Mouse (Mus musculus) stomach, embryonic 16.5 days (tissue): ENCODE data around the gene Tnnt1. TPM values are rescaled to one million over a fixed set of nuclear protein-coding genes. Genes with fewer than 3 reads are reported as not detected.

Experiments used
- ATAC-seq: fragments of 200-750 bp; cut with Nextera tagmentation; 2 replicates; pipeline ENCODE4 v1.8.0; 2017; ENCODE audit warnings: moderate number of reproducible peaks, moderate TSS enrichment; ENCODE audit not compliant: insufficient read depth, low FRiP score
- H3K27ac ChIP-seq: fragments of 300-500 bp; sonication (generic); 2 replicates; pipeline ENCODE4 v1.5.1; 2014; ENCODE audit warnings: low read length
- H3K27me3 ChIP-seq: fragments of 300-500 bp; sonication (generic); 2 replicates; pipeline ENCODE4 v1.6.1; 2014; ENCODE audit warnings: low read length, control low read depth, mixed read lengths; ENCODE audit not compliant: control insufficient read depth, insufficient read depth
- H3K36me3 ChIP-seq: fragments of 300-500 bp; sonication (generic); 2 replicates; pipeline ENCODE4 v1.6.1; 2014; ENCODE audit warnings: low read length; ENCODE audit not compliant: control insufficient read depth, insufficient read depth
- H3K4me1 ChIP-seq: fragments of 300-500 bp; sonication (generic); 2 replicates; pipeline ENCODE4 v1.6.1; 2014; ENCODE audit warnings: low read length, control low read depth, mixed read lengths; ENCODE audit not compliant: control insufficient read depth, insufficient read depth
- H3K4me2 ChIP-seq: fragments of 300-500 bp; sonication (generic); 2 replicates; pipeline ENCODE4 v1.6.1; 2014; ENCODE audit warnings: low read depth, low read length, mixed read lengths
- H3K4me3 ChIP-seq: fragments of 300-500 bp; sonication (generic); replicated peaks from 2 replicates; pipeline ENCODE4 v1.5.1; 2014; ENCODE audit warnings: mild to moderate bottlenecking, low read length
- H3K9ac ChIP-seq: fragments of 300-500 bp; sonication (generic); 2 replicates; pipeline ENCODE4 v1.6.1; 2014; ENCODE audit warnings: low read length
- H3K9me3 ChIP-seq: fragments of 300-500 bp; sonication (generic); replicated peaks from 2 replicates; pipeline ENCODE4 v1.6.1; 2016; ENCODE audit warnings: low read length, control low read depth; ENCODE audit not compliant: control insufficient read depth
- WGBS: fragments of 180-500 bp; shearing (Covaris S2); extraction: QIAGEN DNeasy Blood & Tissue Kit; methylation state at CpG from one replicate; pipeline ENCODE4 v1.1.7; 2014; 5-methylcytosine and 5-hydroxymethylcytosine counted together
- polyA plus RNA-seq: library from polyadenylated mRNA; unstranded; fragments of >200 nt; fragmentation: Nextera tagmentation; extraction: Ambion mirVana; gene quantifications from 2 replicates; pipeline ENCODE4 v1.2.1, GENCODE M21; 2015

Tnnt1 gene
- polyA plus RNA-seq: 26.7 and 111 TPM in 2 replicates

DNA sequence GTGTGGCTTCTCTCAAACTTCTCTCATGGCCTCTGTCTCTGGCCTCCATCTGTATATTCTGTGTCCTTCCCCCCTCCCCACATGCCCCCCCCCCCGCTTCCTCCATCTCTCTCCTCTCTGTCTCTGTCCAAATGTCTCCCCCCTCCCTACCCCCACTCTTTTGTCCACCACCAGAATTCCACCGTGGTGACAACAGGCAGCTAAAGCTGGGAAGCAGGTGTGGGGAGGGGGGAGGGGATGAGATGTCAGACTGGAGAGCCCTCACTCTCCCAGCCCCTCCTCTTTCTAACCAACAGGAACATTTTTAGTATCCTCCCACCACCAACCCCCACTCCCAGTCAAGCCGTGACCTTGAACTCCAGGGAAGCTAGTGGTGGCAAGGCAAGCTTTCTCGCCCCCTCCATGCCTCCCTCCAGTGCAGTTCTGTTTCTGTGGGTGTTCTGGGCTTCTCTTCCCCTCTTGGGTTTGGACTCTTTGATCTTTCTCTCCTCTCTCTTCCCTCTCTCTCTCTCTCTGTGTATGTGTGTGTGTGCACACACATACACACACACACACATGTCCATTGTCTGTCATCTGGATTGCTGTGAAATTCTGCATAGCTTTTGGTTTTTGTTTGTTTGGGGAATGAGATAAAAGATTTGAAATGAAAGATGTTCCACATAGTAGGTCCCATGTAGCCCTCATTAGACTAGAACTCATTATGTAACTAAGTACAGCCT, at the start of gene Tnnt1:
Gene Tnnt1 (minus strand): TSS at position 51 of the 719 bp plus-strand sequence.
- WGBS: 27% methylated on average over 3 of the region's 4 CpGs
- H3K4me1 ChIP-seq: peaks cover 13% of the 10 kb centered on the region
- H3K27ac ChIP-seq: no peak within 1 kb of the TSS

DNA sequence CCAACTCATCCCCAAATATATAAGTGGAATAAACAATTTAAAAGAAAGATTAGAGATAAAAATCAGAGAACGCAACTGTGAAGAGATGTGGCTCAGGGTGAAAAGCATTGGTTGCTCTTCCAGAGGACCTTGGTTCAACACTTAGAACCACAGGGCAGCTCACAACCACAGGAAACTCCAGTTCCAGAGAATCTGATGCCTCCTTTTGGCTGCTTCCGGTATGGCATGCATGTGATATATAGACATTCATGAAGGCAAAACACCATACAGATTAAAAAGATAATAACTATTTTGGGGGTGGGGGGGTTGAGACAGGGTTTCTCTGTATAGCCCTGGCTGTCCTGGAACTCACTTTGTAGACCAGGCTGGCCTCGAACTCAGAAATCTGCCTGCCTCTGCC, 46.5 kb upstream of the Tnnt1 start:
- 92% methylated on average over 3 of the region's 3 CpGs for WGBS
- Histone ChIP-seq H3K4me3 (no peak overlapping the region), H3K27me3 (no peaks in the 10 kb centered on the region), H3K9me3 (no peaks in the 10 kb centered on the region), H3K36me3 (no peaks in the 10 kb centered on the region), H3K4me2 (no peak overlapping the region), H3K4me1 (no peaks in the 10 kb centered on the region), H3K9ac (no peak overlapping the region), H3K27ac (no peak overlapping the region)
- no peak for ATAC-seq

More for the DNA sequence above, at the start of gene Tnnt1:
- Histone ChIP-seq H3K9ac (0 out of 2 replicates have a peak within 1 kb of the TSS, but pooled peaks have one; percentile 26), H3K4me3 (no peak within 1 kb of the TSS), H3K27me3 (no peaks in the 10 kb centered on the region), H3K36me3 (no peaks in the 10 kb centered on the region), H3K4me2 (no peak within 1 kb of the TSS), H3K9me3 (no peaks in the 10 kb centered on the region)
- ATAC-seq: no peak

DNA sequence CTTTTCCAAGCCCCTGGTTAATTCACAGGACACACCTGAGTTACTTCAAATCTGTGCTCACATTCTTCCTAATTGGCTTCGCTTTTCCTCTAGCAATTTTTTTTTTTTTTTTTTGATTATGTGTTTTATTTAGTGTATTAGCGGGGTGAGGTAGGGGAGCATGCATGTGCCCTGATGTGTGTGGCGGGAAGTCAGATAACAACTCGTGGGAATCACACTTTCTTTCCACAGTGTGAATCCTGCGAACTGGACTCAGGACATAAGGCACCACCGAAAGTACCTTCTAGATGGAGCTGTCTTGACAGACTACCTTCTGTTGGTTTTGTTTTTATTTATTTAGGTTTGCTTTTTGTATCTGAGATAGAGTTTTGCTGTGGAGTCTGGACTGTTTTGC, 41.0 kb upstream of the Tnnt1 start:
- Histone ChIP-seq H3K27me3 (no peaks in the 10 kb centered on the region), H3K9ac (no peak overlapping the region), H3K27ac (no peak overlapping the region), H3K4me2 (no peak overlapping the region), H3K4me1 (no peaks in the 10 kb centered on the region), H3K36me3 (no peaks in the 10 kb centered on the region), H3K4me3 (no peak overlapping the region), H3K9me3 (no peaks in the 10 kb centered on the region)
- 65% methylated on average over 6 of the region's 6 CpGs for WGBS
- no peak; the same call in 1 of the 2 replicates for ATAC-seq

DNA sequence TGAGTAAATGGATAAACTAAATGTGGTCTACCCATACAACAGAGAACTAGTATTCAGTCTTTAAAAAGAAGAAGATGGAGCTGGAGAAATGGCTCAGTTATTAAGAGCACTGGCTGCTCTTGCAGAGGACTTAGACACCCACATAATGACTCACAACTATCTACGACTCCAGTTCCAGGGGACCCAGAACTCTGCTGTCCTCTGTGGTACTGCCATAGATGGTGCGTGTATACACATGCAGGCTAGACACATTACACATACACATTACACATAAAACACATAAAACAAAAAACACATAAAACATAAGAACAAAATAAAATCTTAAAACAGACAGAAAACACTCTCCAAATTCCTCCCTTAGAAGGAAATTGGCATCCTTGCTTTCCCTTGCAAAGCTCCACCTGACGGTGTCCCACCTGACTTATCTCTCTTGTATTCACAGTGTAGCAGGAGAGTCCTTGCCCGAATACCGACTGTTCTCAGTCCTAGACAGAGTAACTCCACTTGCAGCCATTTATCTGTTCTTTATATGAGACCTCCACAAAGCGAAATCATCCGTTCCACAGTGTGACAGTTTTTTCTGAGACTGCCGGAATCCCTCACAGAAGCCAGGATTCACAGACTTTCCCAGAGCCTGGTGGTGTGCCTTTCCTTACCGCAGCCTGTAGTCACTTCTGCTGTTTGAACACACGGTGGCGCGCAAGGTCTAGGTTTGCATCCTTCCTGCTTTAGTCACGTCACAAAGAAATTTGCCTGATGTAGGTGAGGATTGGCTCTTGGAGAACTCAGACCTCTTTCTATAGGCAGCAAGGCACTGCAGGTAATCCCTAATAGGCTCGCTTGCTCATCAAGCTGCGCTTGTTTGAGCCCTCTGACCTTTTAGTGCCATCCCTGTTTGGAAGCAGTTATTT, 40.3 kb upstream of the Tnnt1 start:
- ATAC-seq: peak; percentile 89
- Histone ChIP-seq H3K27ac (no peak overlapping the region), H3K4me1 (no peaks in the 10 kb centered on the region), H3K36me3 (no peaks in the 10 kb centered on the region), H3K9me3 (no peaks in the 10 kb centered on the region), H3K27me3 (no peaks in the 10 kb centered on the region), H3K9ac (0 out of 2 replicates have a peak overlapping the region, but pooled peaks have one; percentile 3), H3K4me3 (no peak overlapping the region), H3K4me2 (0 out of 2 replicates have a peak overlapping the region, but pooled peaks have one; percentile 4)
- WGBS: 16% methylated on average over 15 of the region's 15 CpGs

DNA sequence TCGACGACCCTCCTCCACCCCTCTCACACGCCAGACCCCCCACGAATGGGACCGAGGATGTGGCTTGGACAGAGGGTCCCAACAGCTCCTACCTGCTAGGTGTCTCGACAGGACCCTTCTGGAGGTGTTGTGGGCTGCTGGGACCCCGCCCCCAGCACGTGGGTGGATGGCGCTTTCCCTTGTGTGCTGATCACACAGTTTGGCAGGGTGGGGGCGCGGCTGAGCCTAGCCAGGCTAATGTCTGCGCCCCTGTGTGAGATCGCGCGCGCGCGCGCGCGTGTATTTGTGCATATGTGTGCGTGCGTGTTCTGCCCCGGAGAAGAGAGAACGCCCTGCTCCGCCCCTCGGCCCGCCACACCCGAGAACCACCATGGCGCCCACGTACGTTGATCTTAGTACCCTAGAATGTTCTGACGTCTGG, 31.0 kb upstream of the Tnnt1 start, which contains the start of gene Syt5:
Gene Syt5 (minus strand): TSS at position 321 of the 421 bp plus-strand sequence.
- 5% methylated on average over 33 of the region's 33 CpGs for WGBS
- H3K27ac ChIP-seq: no peak within 1 kb of the TSS
- no peaks in the 10 kb centered on the region for H3K27me3 ChIP-seq
- H3K36me3 ChIP-seq: no peaks in the 10 kb centered on the region
- no peaks in the 10 kb centered on the region for H3K9me3 ChIP-seq
- peak; percentile 46; the same call in 1 of the 2 replicates for ATAC-seq
- H3K4me3 ChIP-seq: peak within 1 kb of the TSS; percentile 40
- H3K9ac ChIP-seq: peak within 1 kb of the TSS; percentile 58
- H3K4me2 ChIP-seq: peak within 1 kb of the TSS; percentile 71
- peaks cover 10% of the 10 kb centered on the region; the same call in 1 of the 2 replicates for H3K4me1 ChIP-seq

DNA sequence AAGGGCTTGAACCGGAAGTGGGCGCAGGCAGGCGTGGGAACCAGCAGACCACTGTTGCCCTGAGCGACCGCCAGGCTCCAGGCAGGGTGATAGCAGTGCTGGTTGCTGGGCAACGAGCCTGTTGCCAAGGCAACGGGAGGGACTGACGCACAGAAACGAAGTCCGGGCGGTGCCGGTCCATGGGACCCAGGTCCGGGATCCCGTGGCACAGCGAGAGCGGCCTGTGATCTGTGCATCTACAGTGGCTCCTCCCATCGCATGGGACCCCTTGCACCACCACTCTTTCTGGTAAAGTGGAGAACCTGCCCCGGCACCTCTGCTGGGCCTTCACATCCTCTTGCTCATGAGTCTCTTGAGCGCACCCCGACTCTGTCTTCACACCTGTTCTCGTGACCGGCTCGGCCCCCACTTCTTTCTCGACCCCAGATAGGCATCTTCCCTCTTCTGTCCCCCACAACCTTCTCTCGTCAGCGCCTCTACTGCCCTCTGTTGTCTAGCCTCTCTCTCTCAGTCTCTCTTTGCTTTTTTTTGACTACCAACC, 30.5 kb upstream of the Tnnt1 start:
- H3K4me1 ChIP-seq: peaks cover 10% of the 10 kb centered on the region; the same call in 1 of the 2 replicates
- no peaks in the 10 kb centered on the region for H3K36me3 ChIP-seq
- peak overlapping the region; percentile 71 for H3K4me2 ChIP-seq
- H3K27ac ChIP-seq: no peak overlapping the region
- WGBS: 1% methylated on average over 26 of the region's 26 CpGs
- H3K9ac ChIP-seq: 0 out of 2 replicates have a peak overlapping the region, but pooled peaks have one; percentile 58
- H3K4me3 ChIP-seq: peak overlapping the region; percentile 40
- peak; percentile 74 for ATAC-seq
- H3K27me3 ChIP-seq: no peaks in the 10 kb centered on the region
- H3K9me3 ChIP-seq: no peaks in the 10 kb centered on the region

DNA sequence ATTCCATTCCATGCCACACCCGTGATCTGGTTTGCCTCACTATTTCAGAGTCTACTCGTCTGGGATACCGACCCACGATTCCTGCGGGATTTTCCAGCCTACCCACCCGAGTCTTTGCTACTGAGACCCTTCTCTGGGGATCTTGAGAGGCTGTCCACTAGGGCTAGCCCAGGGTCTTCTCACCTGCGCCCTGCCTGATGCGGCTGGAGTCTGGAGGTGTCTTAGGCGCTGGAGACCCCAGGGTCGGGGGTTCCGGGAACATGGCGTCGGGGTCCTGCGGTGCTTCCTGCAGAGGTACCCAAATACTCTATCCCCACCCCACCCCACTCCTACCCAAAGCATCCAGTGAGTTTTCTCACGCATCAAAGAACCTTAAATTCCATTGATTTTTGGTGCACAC, 29.9 kb upstream of the Tnnt1 start:
- Histone ChIP-seq H3K9ac (no peak overlapping the region), H3K4me2 (no peak overlapping the region), H3K4me1 (peaks cover 10% of the 10 kb centered on the region; the same call in 1 of the 2 replicates), H3K27ac (no peak overlapping the region), H3K9me3 (no peaks in the 10 kb centered on the region), H3K27me3 (no peaks in the 10 kb centered on the region), H3K4me3 (no peak overlapping the region), H3K36me3 (no peaks in the 10 kb centered on the region)
- WGBS: 65% methylated on average over 15 of the region's 15 CpGs
- ATAC-seq: no peak

DNA sequence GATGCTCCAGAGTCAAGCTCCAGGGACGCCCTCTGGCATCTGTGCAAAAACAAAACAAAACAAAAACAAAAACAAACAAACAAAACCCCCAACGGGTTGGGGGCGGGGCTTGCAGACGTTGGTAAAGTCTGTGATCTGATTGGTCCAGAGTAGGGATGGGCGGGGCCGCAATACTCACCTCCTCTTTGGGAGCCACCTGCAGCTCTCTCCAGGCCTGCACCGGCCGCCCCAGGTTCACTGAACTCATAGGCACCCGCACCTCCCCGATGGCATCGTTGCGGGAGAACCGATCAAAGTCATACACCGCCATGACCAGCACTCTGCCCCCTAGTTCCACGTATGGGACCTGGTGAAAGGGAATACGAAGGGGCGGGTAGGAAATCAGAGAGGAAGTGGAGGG, 25.8 kb upstream of the Tnnt1 start:
- no peak overlapping the region for H3K9ac ChIP-seq
- ATAC-seq: no peak
- no peaks in the 10 kb centered on the region for H3K36me3 ChIP-seq
- no peak overlapping the region for H3K27ac ChIP-seq
- H3K4me3 ChIP-seq: no peak overlapping the region
- 0 out of 2 replicates have a peak, but pooled peaks cover 7% of the 10 kb centered on the region for H3K4me1 ChIP-seq
- no peak overlapping the region for H3K4me2 ChIP-seq
- no peaks in the 10 kb centered on the region for H3K27me3 ChIP-seq
- WGBS: 40% methylated on average over 17 of the region's 17 CpGs
- H3K9me3 ChIP-seq: no peaks in the 10 kb centered on the region
